Mouse (Mus musculus) c-Kit-positive CD71-negative TER-119-negative erythroid progenitor cells, embryonic 14.5 days (primary cell): Measurements from ENCODE around the gene Snx8.
A peak's percentile ranks its signal among the peaks of the same experiment; 100 is the strongest.
"Not testable (repeated sequence)": the region's sequence is repeated elsewhere in the genome, so short reads cannot be mapped to it uniquely, and the experiment has no call there.

Experiments
- DNase-seq: peaks from one replicate; pipeline ENCODE4 v3.0.0-alpha.2; 2013; ENCODE audit warnings: low read depth

Snx8 gene

GRCm38 (mm10) chr5:140384462-140384861, 4.6 kb downstream of the Snx8 start:
- DNase-seq = no peak

- DNase-seq = no peak
Observed at GRCm38 (mm10) chr5:140383559-140383958, 5.5 kb downstream of the Snx8 start.

GRCm38 (mm10) chr5:140382688-140383087, 6.4 kb downstream of the Snx8 start:
- no peak for DNase-seq

GRCm38 (mm10) chr5:140381156-140381555, 7.9 kb downstream of the Snx8 start:
- no peak for DNase-seq

- peak; percentile 34 for DNase-seq
Observed at GRCm38 (mm10) chr5:140379299-140379698, 9.8 kb downstream of the Snx8 start.

GRCm38 (mm10) chr5:140378121-140378853, 10.8 kb downstream of the Snx8 start:
- no peak for DNase-seq

- no peak for DNase-seq
Observed at GRCm38 (mm10) chr5:140375249-140375829, 13.7 kb downstream of the Snx8 start.

GRCm38 (mm10) chr5:140374226-140374625, 14.8 kb downstream of the Snx8 start:
- DNase-seq = no peak

GRCm38 (mm10) chr5:140373711-140374110, 15.4 kb downstream of the Snx8 start:
- no peak for DNase-seq

GRCm38 (mm10) chr5:140371671-140372070, 17.4 kb downstream of the Snx8 start:
- no peak for DNase-seq

- DNase-seq = no peak
Observed at GRCm38 (mm10) chr5:140370446-140371254, 18.4 kb downstream of the Snx8 start.

GRCm38 (mm10) chr5:140369466-140369865, 19.6 kb downstream of the Snx8 start:
- no peak for DNase-seq

GRCm38 (mm10) chr5:140368926-140369325, 20.1 kb downstream of the Snx8 start:
- DNase-seq = no peak

- DNase-seq = not testable (repeated sequence)
Observed at GRCm38 (mm10) chr5:140368126-140368525, 20.9 kb downstream of the Snx8 start.

GRCm38 (mm10) chr5:140364415-140364814, 24.6 kb downstream of the Snx8 start:
- no peak for DNase-seq

GRCm38 (mm10) chr5:140359930-140360674, 29.0 kb downstream of the Snx8 start:
- DNase-seq = no peak

GRCm38 (mm10) chr5:140357466-140357865, 31.6 kb downstream of the Snx8 start:
- no peak for DNase-seq

GRCm38 (mm10) chr5:140355934-140356333, 33.1 kb downstream of the Snx8 start:
- no peak for DNase-seq

- DNase-seq = no peak
Observed at GRCm38 (mm10) chr5:140352352-140352751, 36.7 kb downstream of the Snx8 start.

GRCm38 (mm10) chr5:140350731-140351497, 38.1 kb downstream of the Snx8 start:
- no peak for DNase-seq

- no peak for DNase-seq
Observed at GRCm38 (mm10) chr5:140349882-140350281, 39.2 kb downstream of the Snx8 start.
